Mouse (Mus musculus): ENCODE results near the gene Trim80.

Gene Trim80

DNA sequence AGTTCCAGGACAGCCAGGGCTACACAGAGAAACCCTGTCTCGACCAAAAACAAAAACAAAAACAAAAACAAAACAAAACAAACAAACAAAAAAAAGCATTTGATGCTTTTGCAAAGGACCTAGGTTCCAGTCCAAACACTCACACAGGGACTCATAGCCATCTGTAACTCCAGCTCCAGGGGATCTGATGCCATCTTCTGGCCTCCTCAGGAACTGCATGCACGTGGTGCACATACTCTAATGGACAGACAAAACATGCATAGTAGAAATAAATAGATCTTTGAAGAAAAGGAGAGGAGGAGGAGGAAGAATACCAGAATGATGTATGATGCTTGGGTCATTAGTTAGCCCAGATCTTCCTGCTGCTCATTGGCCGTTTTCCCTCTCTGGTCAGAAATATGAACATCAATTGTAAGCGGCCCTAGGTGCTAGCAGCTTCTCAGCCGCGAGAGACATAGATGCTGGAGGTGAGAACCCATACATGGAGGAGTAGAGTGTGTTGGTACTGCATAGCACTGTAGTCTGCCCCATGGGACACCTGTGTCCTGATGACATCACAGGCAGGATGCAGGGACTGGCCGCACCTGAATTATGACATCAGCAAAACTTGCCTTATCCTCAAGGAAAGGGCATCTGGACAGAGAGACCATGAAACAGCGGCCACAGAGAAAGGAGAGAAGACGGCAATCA is at the start of gene Trim80:
Gene Trim80, plus strand, starts transcription at position 640 of the 690 bp plus-strand sequence.
- no peak for DNase-seq

GRCm38 (mm10) chr11:115391358-115391757 is 49.0 kb upstream of the Trim80 start:
- no peak for DNase-seq

DNA sequence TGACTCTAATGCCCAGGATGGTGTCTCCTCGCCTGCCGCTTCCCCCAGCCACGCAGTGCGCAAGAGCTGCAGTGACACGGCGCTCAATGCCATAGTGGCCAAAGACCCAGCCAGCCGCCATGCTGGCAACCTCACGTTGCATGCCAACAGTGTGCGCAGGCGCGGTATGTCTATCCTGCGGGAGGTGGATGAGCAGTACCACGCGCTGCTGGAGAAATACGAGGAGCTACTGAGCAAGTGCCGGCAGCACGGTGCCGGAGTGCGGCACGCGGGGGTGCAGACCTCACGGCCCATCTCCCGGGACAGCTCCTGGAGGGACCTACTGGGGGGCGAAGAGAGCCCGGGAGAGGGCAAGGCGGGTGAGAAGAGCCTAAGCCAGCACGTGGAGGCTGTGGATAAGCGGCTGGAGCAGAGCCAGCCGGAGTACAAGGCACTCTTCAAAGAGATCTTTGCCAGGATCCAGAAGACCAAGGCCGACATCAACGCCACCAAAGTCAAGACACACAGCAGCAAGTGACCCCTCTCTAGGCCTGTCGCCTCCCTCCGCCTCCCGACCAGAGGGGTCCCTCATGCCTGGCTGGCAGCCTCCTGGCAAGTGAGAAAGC is 46.5 kb upstream of the Trim80 start:
- no peak for DNase-seq

GRCm38 (mm10) chr11:115398085-115398484 is 42.3 kb upstream of the Trim80 start:
- DNase-seq = no peak

- no peak for DNase-seq
Observed at GRCm38 (mm10) chr11:115400126-115400525, 40.2 kb upstream of the Trim80 start.

DNA sequence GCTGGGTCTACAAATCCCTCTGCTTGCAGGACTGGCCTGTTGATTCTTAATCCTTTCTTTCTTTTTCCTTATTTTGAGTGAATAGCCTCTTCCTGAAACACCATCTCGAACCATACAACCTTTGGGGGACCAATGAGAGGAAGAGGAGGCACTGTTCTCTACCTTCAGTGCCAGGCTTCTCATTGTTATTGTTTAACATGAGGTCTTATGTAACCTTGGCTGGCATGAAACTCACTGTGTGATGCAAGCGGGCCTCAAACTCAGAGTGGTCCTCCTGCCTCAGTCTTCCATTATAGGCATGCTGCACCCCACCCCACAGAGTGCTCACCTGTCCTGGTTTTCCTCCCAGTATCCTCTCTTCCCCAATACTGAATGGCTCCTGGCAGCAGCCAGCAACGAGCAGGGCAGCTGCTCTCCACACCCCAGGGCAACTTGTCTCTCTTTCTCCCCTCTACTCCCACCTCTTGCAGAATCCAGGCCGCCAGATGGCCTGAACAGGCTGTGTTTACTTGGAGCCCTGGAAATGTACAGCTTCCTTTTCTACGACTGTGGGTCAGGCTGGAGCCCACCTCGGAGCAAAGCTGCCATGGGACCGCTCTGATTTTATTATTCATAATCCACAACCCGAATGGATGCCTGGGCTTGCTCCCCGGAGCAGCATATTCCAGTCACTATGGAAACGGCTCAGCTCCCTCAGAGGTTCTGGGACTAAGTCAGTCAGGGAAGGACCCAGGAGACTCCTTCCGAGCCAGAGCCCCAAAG is 39.5 kb upstream of the Trim80 start:
- no peak for DNase-seq

DNA sequence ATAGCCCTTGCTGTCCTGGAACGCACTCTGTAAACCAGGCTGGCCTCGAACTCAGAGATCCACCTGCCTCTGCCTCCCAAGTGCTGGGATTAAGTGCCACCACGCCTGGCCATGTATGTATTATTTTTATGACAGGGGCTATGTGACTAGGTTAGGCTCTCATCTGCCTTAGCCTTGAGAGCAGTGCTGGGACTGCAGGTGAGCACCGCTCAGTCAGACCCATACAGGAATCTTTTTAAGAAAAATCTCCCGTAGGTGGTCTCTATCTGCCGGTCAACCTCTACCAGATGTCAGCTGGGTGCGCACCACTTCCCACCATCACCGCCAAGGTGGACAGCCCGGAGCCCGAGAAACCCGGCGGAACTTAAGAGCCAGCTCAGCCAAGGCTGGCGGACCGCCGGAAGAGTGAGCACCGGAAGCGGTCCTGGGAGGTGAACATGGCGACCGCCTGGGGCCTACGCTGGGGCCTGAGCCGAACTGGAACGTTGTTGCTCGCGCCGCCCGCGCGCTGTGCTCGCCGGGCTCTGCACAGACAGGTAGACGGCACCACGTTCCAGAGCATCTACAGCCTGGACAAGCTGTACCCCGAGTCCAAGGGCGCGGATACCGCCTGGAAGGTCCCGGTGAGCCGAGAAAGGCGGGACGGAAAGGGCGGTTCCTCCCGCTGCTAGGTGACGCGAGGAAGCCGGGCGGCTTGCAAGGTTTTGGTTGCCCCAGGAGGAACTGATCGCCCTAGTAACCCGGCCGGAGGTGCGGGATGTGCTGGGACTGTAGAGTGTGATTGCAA is 36.8 kb upstream of the Trim80 start, which contains the start of gene Mrpl58:
Gene Mrpl58, plus strand, starts transcription at position 415 of the 787 bp plus-strand sequence.
- DNase-seq = peak; percentile 87

GRCm38 (mm10) chr11:115405723-115406122 is 34.6 kb upstream of the Trim80 start:
- DNase-seq = no peak

DNA sequence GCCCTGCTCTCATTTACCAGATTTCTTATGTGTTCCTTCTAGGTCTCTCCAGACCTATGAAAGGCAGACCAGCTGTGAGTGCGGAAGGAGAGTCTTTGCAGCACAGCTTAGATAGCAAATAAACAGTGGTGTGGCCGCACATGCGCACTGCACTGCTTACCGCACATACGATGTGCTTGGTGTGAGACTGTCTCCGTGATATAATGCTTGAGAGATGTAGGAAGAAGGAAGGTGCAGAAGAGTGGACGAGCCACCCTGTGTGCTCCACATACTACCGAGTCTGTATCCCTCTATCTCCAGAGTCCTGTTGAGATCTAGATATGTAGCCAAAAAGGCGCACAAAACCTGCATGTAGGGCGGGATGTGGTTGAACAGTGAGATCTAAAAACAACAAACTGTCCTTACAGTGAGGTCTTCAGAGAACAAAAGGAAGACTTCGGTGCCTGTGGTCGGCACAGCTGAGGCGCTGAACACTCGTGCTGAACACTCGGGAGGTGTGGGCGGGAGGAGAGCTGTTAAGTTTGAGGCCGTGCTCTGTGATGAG is 33.4 kb upstream of the Trim80 start:
- DNase-seq = peak; percentile 15

GRCm38 (mm10) chr11:115408266-115408920 is 32.0 kb upstream of the Trim80 start:
- DNase-seq = peak; percentile 16

GRCm38 (mm10) chr11:115409556-115409955 is 30.8 kb upstream of the Trim80 start:
- DNase-seq = no peak

DNA sequence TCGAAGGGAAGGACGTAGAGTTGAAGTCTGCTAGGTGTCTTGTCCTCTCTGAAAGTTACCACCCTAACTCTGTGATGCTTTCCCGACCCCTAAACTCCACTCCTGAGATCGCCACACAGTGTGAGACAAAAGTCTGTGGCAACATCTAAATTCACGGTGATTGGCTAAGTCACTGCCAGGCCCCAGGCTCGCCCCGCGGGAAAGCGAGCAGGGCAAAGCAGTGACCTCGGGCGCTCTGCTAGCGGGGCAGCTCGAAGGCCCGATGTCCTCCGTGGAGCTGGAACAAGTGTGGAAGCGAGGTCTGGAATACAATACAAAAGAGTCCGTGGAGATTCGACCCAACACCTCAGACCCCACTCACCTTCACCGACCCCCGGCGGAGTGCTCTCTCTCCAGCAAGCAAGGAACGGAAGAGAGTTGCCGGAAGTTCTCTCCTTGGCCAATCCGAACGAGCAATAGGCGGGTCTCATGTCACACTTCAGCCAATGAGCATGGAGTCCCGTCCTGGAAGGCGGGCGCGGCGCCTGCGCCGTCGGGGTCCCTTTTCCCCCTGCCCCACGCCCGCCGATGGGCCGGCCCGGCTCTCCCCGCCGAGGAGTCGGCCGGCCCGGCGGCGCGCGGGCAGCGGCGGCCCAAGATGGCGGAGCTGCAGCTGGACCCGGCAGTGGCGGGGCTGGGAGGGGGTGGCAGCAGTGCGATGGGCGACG is 20.7 kb upstream of the Trim80 start, which contains the start of the genes Atp5h and Kctd2:
Gene Atp5h, minus strand, starts transcription at position 432 of the 707 bp plus-strand sequence.
Gene Kctd2, plus strand, starts transcription at position 598 of the 707 bp plus-strand sequence.
- DNase-seq = peak; percentile 97

- DNase-seq = peak; percentile 69
Observed at GRCm38 (mm10) chr11:115420336-115421190, 19.8 kb upstream of the Trim80 start.

- DNase-seq = no peak
Observed at GRCm38 (mm10) chr11:115421328-115421727, 19.0 kb upstream of the Trim80 start.

GRCm38 (mm10) chr11:115421972-115422371 is 18.4 kb upstream of the Trim80 start:
- DNase-seq = no peak

- DNase-seq = no peak
Observed at GRCm38 (mm10) chr11:115423091-115423490, 17.3 kb upstream of the Trim80 start.

DNA sequence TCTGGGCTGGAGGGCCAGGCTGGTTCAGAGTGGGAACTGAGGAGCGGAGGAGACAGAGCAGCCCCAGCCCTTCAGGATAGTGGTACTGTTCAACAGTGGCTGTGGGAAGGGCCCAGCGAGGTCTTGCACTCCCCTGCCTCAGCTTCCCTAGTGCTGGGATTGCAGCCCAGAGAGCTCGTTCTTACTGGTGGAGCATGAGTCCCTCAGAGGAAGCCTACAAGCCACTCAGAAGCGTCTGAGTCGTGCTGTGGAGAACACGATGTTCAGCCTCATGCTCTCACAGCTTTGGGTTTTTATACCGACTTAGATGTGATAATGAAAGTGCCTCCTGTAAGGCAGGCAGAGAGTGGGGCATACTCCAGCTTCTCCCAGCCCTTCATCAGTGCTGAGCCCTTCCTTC is 15.7 kb upstream of the Trim80 start:
- no peak for DNase-seq

DNA sequence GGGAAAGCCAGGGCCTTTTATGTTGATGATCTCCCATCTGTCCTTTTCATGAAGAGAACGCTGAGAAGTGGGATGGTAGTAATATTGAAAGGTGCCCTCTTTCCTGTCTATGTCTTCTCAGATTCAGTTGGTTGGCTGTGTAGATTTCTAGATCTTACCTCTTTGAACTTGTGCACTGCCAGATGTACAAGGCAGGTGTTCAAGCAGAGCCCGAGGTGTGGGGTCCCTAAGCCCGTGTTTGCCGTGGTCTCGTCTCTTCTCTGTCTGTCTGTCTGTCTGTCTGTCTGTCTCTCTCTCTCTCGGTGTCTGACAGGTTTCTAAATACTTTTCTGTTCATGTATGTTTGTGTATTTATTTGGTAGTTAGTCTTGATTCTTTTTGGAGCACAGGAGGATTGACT is 14.7 kb upstream of the Trim80 start:
- no peak for DNase-seq

DNA sequence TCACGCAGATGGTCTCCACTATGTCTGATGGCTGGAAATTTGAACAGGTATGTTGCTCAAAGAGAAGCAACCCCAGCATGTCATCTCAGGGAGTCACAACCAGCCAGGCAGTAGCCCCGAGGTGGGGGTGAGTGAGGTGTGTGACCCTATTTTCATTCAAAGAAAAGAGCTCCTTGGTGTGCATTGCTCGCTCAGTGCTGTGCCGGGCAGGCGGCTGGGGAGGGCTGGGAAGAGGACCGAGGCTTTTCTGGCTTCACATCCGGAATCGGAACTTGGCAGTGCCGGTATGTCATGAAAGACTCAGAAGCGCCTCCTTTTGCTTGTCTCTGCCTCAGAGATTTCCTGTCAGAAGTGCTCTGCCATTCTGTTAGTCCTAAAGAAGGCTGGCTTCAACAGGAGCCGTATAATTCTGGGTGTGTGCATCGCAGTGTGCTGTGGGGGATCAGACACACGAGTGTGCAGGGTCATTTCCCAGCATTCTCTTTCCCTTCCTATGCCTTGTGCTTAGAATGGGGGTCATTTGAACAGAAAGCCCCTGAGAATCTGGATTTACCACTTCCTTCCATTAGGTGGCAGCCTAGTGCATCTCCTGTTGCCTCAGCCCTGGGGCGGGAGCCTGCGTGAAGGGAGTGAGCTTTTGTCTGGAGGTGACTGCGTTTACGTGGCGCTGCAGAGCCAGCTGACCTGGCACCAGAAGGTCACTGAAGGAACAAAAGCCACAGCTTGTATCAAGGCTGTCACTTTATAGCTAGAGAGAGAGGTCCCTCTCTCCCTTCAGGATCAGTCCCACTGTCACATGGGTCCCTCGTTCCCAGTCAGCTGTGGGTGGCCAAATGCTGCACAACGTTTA is 12.6 kb upstream of the Trim80 start:
- peak; percentile 88 for DNase-seq
